24 mouse cellular contexts compared by ENCODE assay signal in the genomic region with DNA sequence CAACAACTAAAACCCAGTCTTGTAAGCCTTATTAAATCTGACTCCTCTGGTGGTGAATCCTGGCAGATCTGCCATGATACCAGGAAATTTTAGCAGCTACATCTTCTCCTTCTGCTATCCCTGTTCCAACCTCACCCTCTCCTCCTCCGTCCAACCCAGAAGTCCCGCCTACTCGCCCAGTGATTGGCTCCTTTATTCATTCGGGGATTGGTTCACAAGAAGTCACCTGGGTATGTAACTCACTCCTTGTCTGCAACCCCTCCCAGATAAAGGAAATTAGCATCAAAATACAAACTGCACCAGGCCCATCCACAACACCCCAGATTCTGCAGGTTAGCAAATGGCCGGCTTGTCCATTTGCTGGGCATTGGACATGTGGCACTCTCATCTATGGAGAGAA.
"Had no signal": no experiment of that assay in that cellular context is flagged by ENCODE, and none has a peak within 500 bp of the region (broad histone marks: within the 10 kb centered on the region; RNA-seq: fewer than 3 reads in every experiment).

No protein-coding gene starts in this region.

- H3K4me1 ChIP-seq: heart, embryonic 15.5 days; intestine, embryonic 15.5 days; liver, embryonic 13.5 days; liver, embryonic 15.5 days had no signal

- H3K27me3 ChIP-seq: heart, embryonic 15.5 days; hindbrain, embryonic 15.5 days; limb, embryonic 15.5 days; liver, embryonic 15.5 days had no signal

- H3K9ac ChIP-seq: heart, embryonic 13.5 days; heart, embryonic 15.5 days; hindbrain, embryonic 13.5 days; hindbrain, embryonic 15.5 days; intestine, embryonic 15.5 days; limb, embryonic 13.5 days; limb, embryonic 15.5 days; liver, embryonic 13.5 days; liver, embryonic 15.5 days had no signal

- H3K4me3 ChIP-seq: heart, adult 2 months; heart, embryonic 13.5 days; heart, embryonic 15.5 days; hindbrain, embryonic 13.5 days; hindbrain, embryonic 15.5 days; intestine, embryonic 15.5 days; limb, embryonic 13.5 days; limb, embryonic 15.5 days; liver, embryonic 13.5 days; liver, embryonic 15.5 days had no signal

- H3K4me2 ChIP-seq: heart, embryonic 11.5 days; heart, embryonic 13.5 days; heart, embryonic 15.5 days; hindbrain, embryonic 13.5 days; hindbrain, embryonic 15.5 days; intestine, embryonic 15.5 days; limb, embryonic 13.5 days; limb, embryonic 15.5 days; liver, embryonic 13.5 days; liver, embryonic 15.5 days had no signal

- H3K9me3 ChIP-seq: heart, embryonic 13.5 days; heart, embryonic 15.5 days; hindbrain, embryonic 13.5 days; hindbrain, embryonic 15.5 days; intestine, embryonic 15.5 days; limb, embryonic 13.5 days; limb, embryonic 15.5 days; liver, embryonic 13.5 days; liver, embryonic 15.5 days had no signal

- H3K27ac ChIP-seq: heart, adult 2 months; heart, embryonic 13.5 days; heart, embryonic 15.5 days; hindbrain, embryonic 13.5 days; hindbrain, embryonic 15.5 days; intestine, embryonic 15.5 days; limb, embryonic 13.5 days; limb, embryonic 15.5 days; liver, embryonic 13.5 days; liver, embryonic 15.5 days had no signal

- ATAC-seq: inflammation-experienced regulatory T-cells, adult 6 months; intestine, embryonic 15.5 days; intestine, postnatal 0 days had no signal

- H3K36me3 ChIP-seq: heart, embryonic 13.5 days; heart, embryonic 15.5 days; hindbrain, embryonic 13.5 days; hindbrain, embryonic 15.5 days; intestine, embryonic 15.5 days; limb, embryonic 13.5 days; limb, embryonic 15.5 days; liver, embryonic 13.5 days; liver, embryonic 15.5 days had no signal

- DNase-seq: gastrocnemius, postnatal 14 days; gastrocnemius, postnatal 36 days; heart, adult 2 months; heart, postnatal 14 days; heart, postnatal 4 days; kidney, adult 18-20 months; kidney, adult 8-10 months; kidney, postnatal 14 days; kidney, postnatal 36 days; layer of hippocampus, adult 9-11 months; layer of hippocampus, postnatal 36 days; left cerebral cortex, postnatal 4 days; liver, embryonic 13.5 days had no signal
